Mouse (Mus musculus): Measurements from ENCODE around the gene Selenon. TPM values are rescaled to one million over a fixed set of nuclear protein-coding genes. Genes with fewer than 3 reads are reported as not detected.

Gene Selenon
- polyA plus RNA-seq, 1 experiment: 1.4 TPM

DNA sequence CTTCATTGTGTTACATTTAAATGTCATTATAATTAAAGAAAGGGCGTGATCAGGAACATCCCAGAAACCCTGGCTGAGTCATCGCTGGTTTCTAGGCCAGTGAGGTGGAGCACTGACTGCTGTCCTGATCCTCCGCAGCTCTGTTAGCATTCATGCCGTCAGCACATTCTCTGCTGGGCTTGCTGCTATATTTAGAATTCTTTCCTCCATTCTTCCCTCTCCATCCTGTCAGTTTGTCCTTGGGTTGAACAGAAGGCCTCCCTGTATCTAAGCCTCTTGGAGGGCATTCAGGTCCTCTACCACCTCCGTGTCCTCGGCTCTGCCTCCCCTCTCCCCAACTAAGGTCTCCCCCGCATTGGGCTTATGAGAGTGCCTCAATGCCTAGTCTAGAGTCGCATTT lies 35.0 kb downstream of the Selenon start:
- Histone ChIP-seq H3K4me1 (ENCODE audit: control insufficient read depth, insufficient read depth, low read length) (peaks cover 9% of the 10 kb centered on the region), H3K27ac (ENCODE audit: control insufficient read depth, insufficient read depth, low read depth, low read length) (peak overlapping the region; percentile 77), H3K4me3 (ENCODE audit: control insufficient read depth, low read depth, low read length) (no peak overlapping the region), H3K36me3 (ENCODE audit: control insufficient read depth, insufficient read depth, low read length) (no peaks in the 10 kb centered on the region), H3K27me3 (ENCODE audit: control insufficient read depth, insufficient read depth, low read length) (no peaks in the 10 kb centered on the region)
- TF ChIP-seq POLR2A (IDR thresholded peaks at IDR 0.05; ENCODE audit: control insufficient read depth, low read depth, low read length): 0 out of 2 replicates have a peak, but pooled peaks have one; percentile 27
- TF ChIP-seq CTCF (IDR thresholded peaks at IDR 0.05; ENCODE audit: control insufficient read depth, insufficient read depth, insufficient replicate concordance, low read depth, low read length): no peak

DNA sequence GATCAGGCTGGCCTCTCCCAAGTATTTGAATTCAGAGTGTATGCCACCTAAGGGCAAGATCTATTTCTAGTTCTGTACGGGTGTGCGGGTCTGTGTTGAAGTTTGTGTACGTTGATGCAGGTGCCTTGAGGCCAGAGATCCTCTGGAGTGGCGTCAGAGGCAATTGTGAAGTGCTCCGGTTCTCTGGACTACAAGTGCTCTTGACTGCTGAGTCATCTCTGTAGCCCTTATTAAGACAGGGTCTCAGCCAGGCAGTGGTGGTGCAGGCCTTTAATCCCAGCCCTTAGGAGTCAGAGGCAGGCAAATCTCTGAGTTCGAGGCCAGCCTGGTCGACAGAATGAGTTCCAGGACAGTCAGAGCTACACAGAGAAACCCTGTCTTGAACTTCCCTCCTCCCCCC lies 36.4 kb downstream of the Selenon start:
- Histone ChIP-seq H3K36me3 (ENCODE audit: control insufficient read depth, insufficient read depth, low read length) (no peaks in the 10 kb centered on the region), H3K27ac (ENCODE audit: control insufficient read depth, insufficient read depth, low read depth, low read length) (no peak overlapping the region), H3K4me1 (ENCODE audit: control insufficient read depth, insufficient read depth, low read length) (peaks cover 16% of the 10 kb centered on the region), H3K27me3 (ENCODE audit: control insufficient read depth, insufficient read depth, low read length) (no peaks in the 10 kb centered on the region), H3K4me3 (ENCODE audit: control insufficient read depth, low read depth, low read length) (no peak overlapping the region)
- TF ChIP-seq POLR2A (IDR thresholded peaks at IDR 0.05; ENCODE audit: control insufficient read depth, low read depth, low read length): no peak
- TF ChIP-seq CTCF (IDR thresholded peaks at IDR 0.05; ENCODE audit: control insufficient read depth, insufficient read depth, insufficient replicate concordance, low read depth, low read length): no peak

DNA sequence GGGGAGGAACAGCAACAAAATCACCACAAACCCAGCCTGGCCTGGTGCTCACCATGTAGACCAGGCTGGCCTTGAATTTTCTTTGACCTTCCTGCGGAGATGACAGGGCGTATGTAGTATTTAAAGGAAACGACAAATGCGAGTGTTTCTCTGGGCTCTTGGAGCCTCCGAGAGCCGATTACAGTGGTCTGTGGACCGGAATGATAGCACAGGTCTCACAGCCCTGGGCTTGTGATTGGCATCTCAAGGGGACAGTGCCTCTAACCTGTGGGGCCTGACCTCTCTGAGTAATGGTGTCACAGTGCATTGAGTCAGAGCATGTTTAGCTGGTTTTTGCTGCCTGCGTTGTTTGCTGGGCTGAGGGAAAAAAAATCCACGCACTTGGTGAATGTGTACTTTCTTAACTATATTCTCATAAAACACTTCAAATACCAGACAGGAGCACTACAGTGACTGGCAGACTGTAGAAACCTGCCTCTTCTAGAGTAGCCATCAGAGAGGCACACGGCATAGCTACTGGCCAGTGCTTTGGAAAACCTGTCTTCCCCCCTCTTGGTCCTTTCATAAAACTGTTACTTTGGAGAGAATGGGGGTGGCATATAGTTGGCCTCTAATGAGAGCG lies 37.5 kb downstream of the Selenon start:
- no peak overlapping the region for H3K4me3 ChIP-seq (ENCODE audit: control insufficient read depth, low read depth, low read length)
- TF ChIP-seq CTCF (IDR thresholded peaks at IDR 0.05; ENCODE audit: control insufficient read depth, insufficient read depth, insufficient replicate concordance, low read depth, low read length) (no peak), POLR2A (IDR thresholded peaks at IDR 0.05; ENCODE audit: control insufficient read depth, low read depth, low read length) (no peak)
- H3K36me3 ChIP-seq (ENCODE audit: control insufficient read depth, insufficient read depth, low read length): no peaks in the 10 kb centered on the region
- H3K27me3 ChIP-seq (ENCODE audit: control insufficient read depth, insufficient read depth, low read length): no peaks in the 10 kb centered on the region
- H3K27ac ChIP-seq (ENCODE audit: control insufficient read depth, insufficient read depth, low read depth, low read length): peak overlapping the region; percentile 64
- H3K4me1 ChIP-seq (ENCODE audit: control insufficient read depth, insufficient read depth, low read length): peaks cover 13% of the 10 kb centered on the region

DNA sequence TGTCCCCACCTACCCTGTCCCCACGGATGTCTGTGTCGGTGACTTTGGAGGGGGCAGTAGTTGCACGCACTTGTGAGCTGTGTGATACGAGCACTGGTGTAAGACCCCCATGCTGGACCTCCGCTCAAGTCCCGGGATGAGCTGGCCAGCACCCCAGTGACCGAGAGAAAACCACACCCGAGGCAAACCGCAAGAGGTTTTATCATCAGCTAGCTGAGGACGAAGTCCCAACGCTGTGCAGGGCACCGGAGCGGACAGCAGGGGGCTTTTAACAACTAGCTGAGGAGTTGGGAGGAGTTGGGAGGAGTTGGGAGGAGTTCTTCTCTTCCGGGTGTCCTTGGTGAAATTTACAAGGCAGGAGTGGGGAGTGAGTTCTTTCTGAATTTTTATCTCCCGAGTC lies 39.2 kb downstream of the Selenon start:
- TF ChIP-seq CTCF (IDR thresholded peaks at IDR 0.05; ENCODE audit: control insufficient read depth, insufficient read depth, insufficient replicate concordance, low read depth, low read length) (peak; percentile 26; the same call in 1 of the 2 replicates), POLR2A (IDR thresholded peaks at IDR 0.05; ENCODE audit: control insufficient read depth, low read depth, low read length) (peak; percentile 30; the same call in 1 of the 2 replicates)
- Histone ChIP-seq H3K36me3 (ENCODE audit: control insufficient read depth, insufficient read depth, low read length) (no peaks in the 10 kb centered on the region), H3K4me1 (ENCODE audit: control insufficient read depth, insufficient read depth, low read length) (peaks cover 13% of the 10 kb centered on the region), H3K27me3 (ENCODE audit: control insufficient read depth, insufficient read depth, low read length) (no peaks in the 10 kb centered on the region), H3K27ac (ENCODE audit: control insufficient read depth, insufficient read depth, low read depth, low read length) (peak overlapping the region; percentile 88), H3K4me3 (ENCODE audit: control insufficient read depth, low read depth, low read length) (no peak overlapping the region)

DNA sequence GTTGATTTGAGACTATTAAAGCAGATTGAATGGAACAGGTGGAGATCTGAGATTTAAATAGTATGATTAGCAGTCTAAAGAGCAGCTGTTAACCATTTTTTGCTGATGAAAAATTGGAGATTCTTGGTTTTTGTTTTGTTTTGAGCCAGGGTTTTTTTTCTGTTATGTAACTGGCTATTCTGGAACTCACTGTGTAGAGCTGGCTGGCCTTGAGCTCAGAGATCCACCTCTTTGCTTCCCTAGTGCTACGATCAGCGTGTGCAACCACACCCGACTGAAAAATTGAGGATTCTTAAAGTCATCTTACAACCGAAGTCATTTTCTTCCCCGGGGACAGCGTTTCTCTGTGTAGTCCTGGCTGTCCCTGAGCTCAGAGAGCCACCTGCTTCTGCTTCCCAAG lies 40.2 kb downstream of the Selenon start:
- no peak overlapping the region for H3K4me3 ChIP-seq (ENCODE audit: control insufficient read depth, low read depth, low read length)
- peaks cover 10% of the 10 kb centered on the region for H3K4me1 ChIP-seq (ENCODE audit: control insufficient read depth, insufficient read depth, low read length)
- no peaks in the 10 kb centered on the region for H3K36me3 ChIP-seq (ENCODE audit: control insufficient read depth, insufficient read depth, low read length)
- peak overlapping the region; percentile 77 for H3K27ac ChIP-seq (ENCODE audit: control insufficient read depth, insufficient read depth, low read depth, low read length)
- TF ChIP-seq CTCF (IDR thresholded peaks at IDR 0.05; ENCODE audit: control insufficient read depth, insufficient read depth, insufficient replicate concordance, low read depth, low read length) (no peak), POLR2A (IDR thresholded peaks at IDR 0.05; ENCODE audit: control insufficient read depth, low read depth, low read length) (no peak)
- no peaks in the 10 kb centered on the region for H3K27me3 ChIP-seq (ENCODE audit: control insufficient read depth, insufficient read depth, low read length)

DNA sequence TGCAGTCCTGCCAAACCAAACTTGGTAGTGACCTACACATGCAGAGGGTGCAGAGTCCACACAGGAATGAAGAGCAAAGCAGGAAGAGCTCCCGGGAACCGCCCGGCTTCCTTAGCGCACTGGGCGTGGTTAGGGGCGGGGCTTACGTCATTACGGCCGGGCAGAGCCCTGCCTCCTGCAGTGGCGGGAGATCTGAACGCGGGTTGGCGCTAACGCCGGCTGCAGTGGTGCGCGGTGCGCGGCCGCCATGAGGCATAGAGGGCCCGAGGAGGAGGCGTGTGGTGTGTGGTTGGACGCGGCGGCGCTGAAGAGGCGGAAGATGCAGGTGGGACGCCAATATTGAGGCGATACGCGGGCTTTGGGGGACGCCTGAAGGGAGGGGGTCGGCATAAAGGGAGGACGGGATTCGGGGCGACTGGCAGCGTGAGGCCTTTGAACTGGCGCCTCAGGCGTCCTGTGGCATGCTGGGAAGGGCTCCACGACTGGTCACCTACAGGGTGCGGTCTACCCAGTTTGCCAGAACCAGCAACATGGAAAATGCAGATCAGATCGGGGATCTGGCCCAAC lies 41.0 kb downstream of the Selenon start, which contains the start of gene Aunip:
Gene Aunip (plus strand): TSS at position 155 of the 567 bp plus-strand sequence.
- Histone ChIP-seq H3K4me3 (ENCODE audit: control insufficient read depth, low read depth, low read length) (peak within 1 kb of the TSS; percentile 99), H3K4me1 (ENCODE audit: control insufficient read depth, insufficient read depth, low read length) (peaks cover 10% of the 10 kb centered on the region), H3K36me3 (ENCODE audit: control insufficient read depth, insufficient read depth, low read length) (no peaks in the 10 kb centered on the region), H3K27me3 (ENCODE audit: control insufficient read depth, insufficient read depth, low read length) (no peaks in the 10 kb centered on the region), H3K27ac (ENCODE audit: control insufficient read depth, insufficient read depth, low read depth, low read length) (peak within 1 kb of the TSS; percentile 85)
- no peak for TF ChIP-seq CTCF (IDR thresholded peaks at IDR 0.05; ENCODE audit: control insufficient read depth, insufficient read depth, insufficient replicate concordance, low read depth, low read length)
- peak; percentile 76 for TF ChIP-seq POLR2A (IDR thresholded peaks at IDR 0.05; ENCODE audit: control insufficient read depth, low read depth, low read length)

DNA sequence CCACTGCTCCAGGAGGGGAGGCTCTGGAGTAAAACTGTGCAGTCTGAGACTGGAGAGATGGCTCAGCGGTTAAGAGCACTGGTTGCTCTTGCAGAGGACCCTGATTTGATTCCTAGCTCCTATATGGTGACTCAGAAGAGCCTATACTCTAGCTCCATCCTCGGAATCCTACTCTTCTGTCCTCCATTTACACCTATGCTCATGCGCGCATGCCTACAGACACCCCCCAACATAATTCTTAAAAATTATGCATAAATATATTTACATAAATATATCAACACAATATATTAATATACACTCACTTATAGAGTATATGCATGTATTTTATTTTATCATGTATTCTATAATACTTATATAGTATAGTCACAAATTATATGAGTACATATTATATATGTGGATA lies 41.6 kb downstream of the Selenon start:
- Histone ChIP-seq H3K27ac (ENCODE audit: control insufficient read depth, insufficient read depth, low read depth, low read length) (peak overlapping the region; percentile 5; the same call in 1 of the 2 replicates), H3K4me3 (ENCODE audit: control insufficient read depth, low read depth, low read length) (no peak overlapping the region), H3K27me3 (ENCODE audit: control insufficient read depth, insufficient read depth, low read length) (no peaks in the 10 kb centered on the region), H3K36me3 (ENCODE audit: control insufficient read depth, insufficient read depth, low read length) (no peaks in the 10 kb centered on the region), H3K4me1 (ENCODE audit: control insufficient read depth, insufficient read depth, low read length) (peaks cover 10% of the 10 kb centered on the region)
- TF ChIP-seq POLR2A (IDR thresholded peaks at IDR 0.05; ENCODE audit: control insufficient read depth, low read depth, low read length) (no peak), CTCF (IDR thresholded peaks at IDR 0.05; ENCODE audit: control insufficient read depth, insufficient read depth, insufficient replicate concordance, low read depth, low read length) (no peak)

Measured in testis, adult 2 months (tissue).